Mouse (Mus musculus) heart, embryonic 10.5 days (tissue): ENCODE measurements around the gene Gm20518. TPM values are rescaled to one million over a fixed set of nuclear protein-coding genes. Genes with fewer than 3 reads are reported as not detected.

Experiments
- DNase-seq: peaks from one replicate; pipeline ENCODE4 v3.0.0-alpha.2; 2017; ENCODE audit warnings: low spot score
- H3K27ac ChIP-seq: fragments of 300-500 bp; sonication (generic); 2 replicates; pipeline ENCODE4 v1.5.1; 2016; ENCODE audit warnings: mild to moderate bottlenecking
- H3K27me3 ChIP-seq: fragments of 300-500 bp; sonication (generic); 2 replicates; pipeline ENCODE4 v1.6.1; 2016; ENCODE audit warnings: mild to moderate bottlenecking; ENCODE audit not compliant: poor library complexity, insufficient read depth, severe bottlenecking
- H3K36me3 ChIP-seq: fragments of 300-500 bp; sonication (generic); 2 replicates; pipeline ENCODE4 v1.6.1; 2016; ENCODE audit warnings: mild to moderate bottlenecking, moderate library complexity
- H3K4me1 ChIP-seq: fragments of 300-500 bp; sonication (generic); 2 replicates; pipeline ENCODE4 v1.6.1; 2016; ENCODE audit warnings: mild to moderate bottlenecking
- H3K4me3 ChIP-seq: fragments of 300-500 bp; sonication (generic); 2 replicates; pipeline ENCODE4 v1.5.1; 2016; ENCODE audit warnings: mild to moderate bottlenecking, moderate library complexity
- H3K9me3 ChIP-seq: fragments of 300-500 bp; sonication (generic); 2 replicates; pipeline ENCODE4 v1.6.1; 2016; ENCODE audit warnings: mild to moderate bottlenecking, moderate library complexity
- WGBS: fragments of 180-500 bp; shearing (Covaris S2); methylation state at CpG from one replicate; pipeline ENCODE4 v1.1.7; 2016; 5-methylcytosine and 5-hydroxymethylcytosine counted together
- polyA plus RNA-seq: library from polyadenylated mRNA; unstranded; fragments of >200 nt; fragmentation: Nextera tagmentation; extraction: Ambion mirVana; gene quantifications from 2 replicates; pipeline ENCODE4 v1.2.1, GENCODE M21; 2016

Gene Gm20518
- polyA plus RNA-seq, 1 experiment from 2014 or later: 0.25 TPM

DNA sequence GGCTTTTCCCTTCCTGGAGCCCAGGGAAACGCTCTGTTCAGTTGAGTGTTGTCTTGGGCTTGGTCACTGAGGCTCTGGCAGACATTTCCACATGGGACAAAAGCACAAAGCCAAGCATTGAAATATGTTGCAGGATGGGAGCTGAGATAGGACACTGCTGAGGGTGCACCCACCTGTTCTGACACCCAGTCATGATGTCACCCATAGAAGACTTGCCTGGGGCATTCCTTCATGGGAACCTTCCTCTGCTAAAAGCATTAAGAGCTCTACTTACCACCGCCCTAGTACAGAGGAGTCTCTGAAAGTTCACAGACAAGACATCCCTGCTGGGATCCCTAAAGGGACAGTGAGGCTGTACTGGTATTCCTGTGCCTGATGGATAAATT lies 1.1 kb downstream of the Gm20518 start:
- DNase-seq: no peak
- Histone ChIP-seq H3K36me3 (peaks cover 5% of the 10 kb centered on the region; the same call in 1 of the 2 replicates), H3K4me1 (peaks cover 25% of the 10 kb centered on the region), H3K4me3 (peak overlapping the region; percentile 98), H3K27ac (peak overlapping the region; percentile 99), H3K27me3 (peaks cover 3% of the 10 kb centered on the region; the same call in 1 of the 2 replicates), H3K9me3 (no peaks in the 10 kb centered on the region)
- 60% methylated on average over 2 of the region's 2 CpGs for WGBS

DNA sequence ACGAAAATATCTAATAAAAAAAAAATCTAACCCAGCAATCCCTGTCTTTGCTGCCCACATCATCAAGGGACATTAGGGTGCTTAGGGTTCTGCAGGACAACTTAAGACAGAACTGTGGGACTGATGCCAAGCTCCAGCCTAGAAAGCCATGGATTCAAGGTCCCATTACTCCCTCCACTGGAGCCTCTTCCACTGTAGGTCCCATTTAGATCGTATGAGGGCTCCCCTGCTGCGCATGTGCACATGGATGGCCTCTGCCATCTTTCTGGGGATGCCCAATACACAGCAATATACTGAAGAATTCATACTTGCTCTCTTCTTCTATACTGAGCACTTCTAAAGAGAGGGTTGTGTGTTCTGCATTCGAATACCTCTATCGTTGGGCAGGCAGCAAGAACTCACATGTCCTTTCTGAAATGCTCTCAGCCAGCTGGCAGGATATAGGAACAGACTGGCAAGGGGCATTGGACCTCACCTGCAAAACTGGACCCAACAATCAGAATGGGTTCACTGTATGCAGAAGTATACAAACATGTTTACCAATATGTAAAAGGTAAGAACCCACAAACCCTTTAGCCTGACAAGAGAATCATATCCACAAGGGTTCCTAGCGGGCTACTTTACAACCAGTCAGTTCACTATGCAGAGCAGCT lies 1.7 kb downstream of the Gm20518 start:
- peaks cover 25% of the 10 kb centered on the region for H3K4me1 ChIP-seq
- DNase-seq: no peak
- H3K27ac ChIP-seq: no peak overlapping the region
- H3K36me3 ChIP-seq: peaks cover 9% of the 10 kb centered on the region; the same call in 1 of the 2 replicates
- H3K27me3 ChIP-seq: peaks cover 3% of the 10 kb centered on the region; the same call in 1 of the 2 replicates
- 86% methylated on average over 6 of the region's 6 CpGs for WGBS
- no peaks in the 10 kb centered on the region for H3K9me3 ChIP-seq
- H3K4me3 ChIP-seq: peak overlapping the region; percentile 98

DNA sequence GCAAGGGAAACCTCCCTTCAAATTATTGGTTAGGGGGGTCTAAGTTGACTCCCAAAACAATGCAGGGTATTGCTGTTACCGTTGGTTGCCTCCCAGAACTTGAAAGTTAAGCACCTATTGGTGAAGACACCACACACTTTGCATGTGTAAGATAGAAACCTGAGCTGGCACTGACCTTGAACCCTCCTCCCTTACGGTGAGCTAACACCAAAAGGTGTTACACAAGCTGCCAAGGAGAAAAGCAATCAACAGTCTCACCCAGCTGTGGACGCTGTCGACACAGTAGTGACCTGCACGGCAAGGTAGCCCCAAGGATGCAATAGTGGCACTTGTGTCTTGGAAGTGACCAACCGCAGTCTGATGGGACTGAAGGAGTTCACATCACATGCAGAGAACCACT lies 7.4 kb downstream of the Gm20518 start:
- Histone ChIP-seq H3K27ac (no peak overlapping the region), H3K27me3 (no peaks in the 10 kb centered on the region), H3K9me3 (no peaks in the 10 kb centered on the region), H3K36me3 (peaks cover 24% of the 10 kb centered on the region; the same call in 1 of the 2 replicates), H3K4me1 (peaks cover 22% of the 10 kb centered on the region), H3K4me3 (no peak overlapping the region)
- 55% methylated on average over 6 of the region's 6 CpGs for WGBS
- DNase-seq: no peak

DNA sequence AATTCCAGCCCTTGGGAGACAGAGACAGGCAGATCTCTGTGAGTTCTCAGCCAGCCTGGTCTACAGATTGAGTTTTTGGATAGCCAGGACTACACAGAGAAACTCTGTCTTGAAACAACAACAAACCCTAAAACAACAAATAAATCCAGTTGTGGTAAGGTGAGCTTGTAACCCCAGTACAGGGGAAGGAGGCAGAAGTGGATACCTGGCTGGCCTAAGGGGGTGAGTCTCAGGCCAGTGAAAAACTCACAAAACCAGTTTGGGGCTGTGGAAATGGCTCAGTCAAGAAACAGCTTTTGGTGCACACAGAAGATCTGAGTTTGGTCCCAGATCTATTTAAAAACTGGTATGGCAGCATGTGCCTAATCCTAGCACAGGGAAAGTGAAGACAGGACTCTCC lies 9.3 kb downstream of the Gm20518 start:
- Histone ChIP-seq H3K36me3 (peaks cover 38% of the 10 kb centered on the region; the same call in 1 of the 2 replicates), H3K4me3 (no peak overlapping the region), H3K27ac (no peak overlapping the region), H3K27me3 (no peaks in the 10 kb centered on the region), H3K9me3 (no peaks in the 10 kb centered on the region), H3K4me1 (peaks cover 22% of the 10 kb centered on the region)
- no peak for DNase-seq

DNA sequence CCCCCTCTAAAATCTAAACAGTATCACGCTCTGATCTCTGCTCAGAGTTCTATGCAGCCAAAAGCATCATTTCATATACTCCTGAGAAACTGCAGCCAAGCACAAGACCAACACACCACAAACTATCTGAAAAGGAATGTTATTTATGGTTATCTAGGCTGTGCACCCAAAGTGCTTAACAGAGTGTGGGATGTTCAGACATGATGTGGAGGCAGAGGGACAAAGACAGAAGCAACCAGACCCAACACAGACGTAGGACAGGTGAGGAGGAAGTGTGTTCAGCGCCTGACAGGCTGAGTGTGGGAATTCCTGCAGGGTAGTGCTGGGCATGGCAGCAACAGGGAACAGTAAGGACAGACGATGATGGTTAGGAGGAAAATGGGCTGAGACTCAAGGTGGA lies 11.9 kb downstream of the Gm20518 start:
- H3K36me3 ChIP-seq: peaks cover 33% of the 10 kb centered on the region; the same call in 1 of the 2 replicates
- no peaks in the 10 kb centered on the region for H3K9me3 ChIP-seq
- H3K27ac ChIP-seq: no peak overlapping the region
- WGBS: 88% methylated on average over 4 of the region's 4 CpGs
- H3K4me1 ChIP-seq: peaks cover 31% of the 10 kb centered on the region
- no peaks in the 10 kb centered on the region for H3K27me3 ChIP-seq
- DNase-seq: no peak
- no peak overlapping the region for H3K4me3 ChIP-seq

DNA sequence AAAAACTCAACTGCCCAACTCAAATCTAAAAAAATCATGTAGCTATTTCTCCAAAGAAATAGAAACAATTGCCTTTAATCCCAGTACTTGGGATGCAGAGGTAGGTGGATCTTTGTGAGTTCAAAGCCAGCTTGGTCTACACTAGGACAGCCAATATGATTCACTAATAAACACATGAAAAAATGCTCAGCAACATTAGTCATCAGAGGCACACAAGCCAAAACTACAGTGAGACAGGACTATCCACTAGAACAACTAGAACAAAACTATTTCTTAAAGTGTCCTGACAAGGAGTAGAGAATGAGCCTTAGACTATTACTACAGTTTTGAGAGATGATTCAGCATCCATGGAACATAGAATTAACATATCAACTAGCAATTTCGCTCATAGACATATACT lies 15.4 kb downstream of the Gm20518 start:
- H3K9me3 ChIP-seq: no peaks in the 10 kb centered on the region
- peaks cover 34% of the 10 kb centered on the region for H3K36me3 ChIP-seq
- 90% methylated on average over 1 of the region's 1 CpGs for WGBS

DNA sequence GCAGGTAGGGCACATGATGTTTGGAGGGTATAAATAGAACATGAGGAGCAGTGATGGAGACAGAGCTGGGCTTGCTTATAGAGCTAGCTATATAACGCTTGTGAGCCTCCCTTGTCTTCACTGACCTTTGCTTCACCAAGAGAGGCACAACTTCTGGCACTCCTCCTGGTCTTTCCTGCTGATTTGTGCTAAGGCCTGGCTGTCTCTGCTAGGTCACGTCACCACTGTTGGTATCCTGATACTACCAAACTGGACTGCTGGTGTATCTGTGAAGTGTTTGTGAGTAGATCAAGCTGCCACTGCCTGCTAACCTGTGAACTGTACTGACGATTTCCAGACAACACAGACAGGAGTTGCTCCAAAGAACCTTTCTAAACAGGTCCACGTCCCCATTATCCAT lies 16.3 kb downstream of the Gm20518 start:
- Histone ChIP-seq H3K4me3 (no peak overlapping the region), H3K4me1 (peaks cover 47% of the 10 kb centered on the region), H3K36me3 (peaks cover 39% of the 10 kb centered on the region), H3K27ac (0 out of 2 replicates have a peak overlapping the region, but pooled peaks have one; percentile 23), H3K9me3 (no peaks in the 10 kb centered on the region), H3K27me3 (no peaks in the 10 kb centered on the region)
- WGBS: 35% methylated on average over 4 of the region's 4 CpGs
- no peak for DNase-seq

More for the DNA sequence above, 15.4 kb downstream of the Gm20518 start:
- no peak overlapping the region for H3K4me3 ChIP-seq
- no peak for DNase-seq
- no peaks in the 10 kb centered on the region for H3K27me3 ChIP-seq
- H3K27ac ChIP-seq: no peak overlapping the region
- peaks cover 42% of the 10 kb centered on the region for H3K4me1 ChIP-seq

DNA sequence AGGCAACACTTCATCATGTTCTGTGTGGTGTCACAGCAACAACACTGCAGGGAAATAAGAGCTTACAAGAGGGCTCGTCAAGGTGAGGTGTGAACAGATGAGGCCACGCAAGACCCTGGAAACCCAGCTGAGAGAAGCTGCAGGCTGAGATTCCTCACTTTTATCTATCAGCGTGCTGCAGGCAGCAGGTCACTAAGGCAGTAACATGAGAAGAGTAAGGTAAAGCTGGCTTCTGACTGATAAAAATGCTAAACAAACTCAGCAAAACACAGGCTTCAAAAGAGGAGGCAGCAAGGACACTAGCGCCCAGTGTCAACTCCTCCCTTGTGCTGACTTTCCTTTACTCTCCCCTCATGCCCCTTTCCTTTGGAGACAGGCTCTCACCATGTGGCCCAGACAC lies 18.5 kb downstream of the Gm20518 start:
- DNase-seq: peak; percentile 85
- H3K27ac ChIP-seq: peak overlapping the region; percentile 62; the same call in 1 of the 2 replicates
- no peak overlapping the region for H3K4me3 ChIP-seq
- 10% methylated on average over 4 of the region's 4 CpGs for WGBS
- H3K27me3 ChIP-seq: no peaks in the 10 kb centered on the region
- peaks cover 50% of the 10 kb centered on the region for H3K4me1 ChIP-seq
- no peaks in the 10 kb centered on the region for H3K9me3 ChIP-seq
- peaks cover 39% of the 10 kb centered on the region for H3K36me3 ChIP-seq

DNA sequence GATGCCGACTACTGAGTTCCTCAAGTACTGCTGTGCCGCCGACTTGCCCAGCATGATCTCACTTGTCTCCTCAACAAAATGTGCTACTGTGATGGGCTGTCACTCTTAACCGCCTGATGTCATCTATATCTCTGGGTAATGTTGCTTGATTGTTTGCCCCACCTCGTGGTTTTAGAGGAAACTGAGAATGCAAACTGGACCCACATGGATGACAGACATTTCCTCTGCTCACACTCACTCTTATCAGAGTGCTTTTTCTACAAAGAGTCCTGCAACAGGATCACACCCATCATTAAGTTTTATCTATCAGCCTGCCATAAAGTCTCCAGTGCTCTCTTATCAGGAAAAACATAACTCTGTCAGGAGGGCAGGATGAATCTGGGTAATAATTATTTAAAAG lies 20.2 kb downstream of the Gm20518 start:
- 33% methylated on average over 5 of the region's 5 CpGs for WGBS
- no peak overlapping the region for H3K27ac ChIP-seq
- H3K27me3 ChIP-seq: no peaks in the 10 kb centered on the region
- H3K36me3 ChIP-seq: peaks cover 33% of the 10 kb centered on the region
- H3K9me3 ChIP-seq: no peaks in the 10 kb centered on the region
- H3K4me1 ChIP-seq: peaks cover 50% of the 10 kb centered on the region
- H3K4me3 ChIP-seq: no peak overlapping the region
- no peak for DNase-seq

DNA sequence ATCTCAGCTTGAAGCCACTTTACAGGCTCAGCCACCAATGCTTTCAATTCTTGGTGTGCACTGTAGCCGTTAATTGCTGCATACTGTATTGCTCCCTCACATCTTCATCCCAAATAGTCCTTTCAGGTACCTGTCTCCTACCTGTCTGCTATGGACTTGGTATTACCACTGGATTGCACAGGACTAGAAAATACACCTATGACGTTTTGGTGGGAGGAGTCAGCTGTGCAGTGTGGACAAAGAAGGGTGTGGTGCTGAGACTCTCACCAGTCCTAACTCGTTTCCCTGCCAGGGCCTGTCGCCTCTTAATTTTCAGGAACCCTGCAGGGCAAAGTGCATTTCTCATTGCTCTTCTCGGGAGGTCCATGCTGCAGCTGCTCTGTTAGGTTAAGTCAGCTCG lies 25.7 kb downstream of the Gm20518 start:
- WGBS: 76% methylated on average over 6 of the region's 6 CpGs
- no peaks in the 10 kb centered on the region for H3K9me3 ChIP-seq
- H3K4me3 ChIP-seq: no peak overlapping the region
- H3K27me3 ChIP-seq: no peaks in the 10 kb centered on the region
- H3K36me3 ChIP-seq: peaks cover 32% of the 10 kb centered on the region
- H3K27ac ChIP-seq: no peak overlapping the region
- peaks cover 14% of the 10 kb centered on the region for H3K4me1 ChIP-seq
- DNase-seq: no peak

DNA sequence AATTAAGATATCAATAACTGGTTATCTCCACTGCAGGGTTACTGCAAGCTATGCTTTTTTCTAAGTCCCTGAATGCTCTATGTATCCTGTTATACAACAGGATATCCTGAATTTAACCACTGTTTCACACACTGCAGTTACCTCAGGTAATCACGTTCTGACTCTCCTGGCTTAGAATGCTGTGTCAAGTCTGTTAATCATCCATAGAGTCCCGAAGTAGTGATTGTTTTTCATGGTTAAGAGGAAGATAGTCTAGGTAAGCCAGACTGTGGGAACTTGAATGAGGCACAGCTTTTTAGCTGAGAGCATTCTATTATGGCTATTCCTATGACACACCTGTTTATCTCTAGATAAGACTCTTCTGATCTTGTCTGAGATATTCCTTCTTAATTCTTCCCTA lies 26.2 kb downstream of the Gm20518 start:
- H3K36me3 ChIP-seq: peaks cover 31% of the 10 kb centered on the region
- no peak overlapping the region for H3K4me3 ChIP-seq
- H3K4me1 ChIP-seq: peaks cover 12% of the 10 kb centered on the region
- DNase-seq: no peak
- 85% methylated on average over 2 of the region's 2 CpGs for WGBS
- H3K27me3 ChIP-seq: no peaks in the 10 kb centered on the region
- no peaks in the 10 kb centered on the region for H3K9me3 ChIP-seq
- H3K27ac ChIP-seq: no peak overlapping the region

DNA sequence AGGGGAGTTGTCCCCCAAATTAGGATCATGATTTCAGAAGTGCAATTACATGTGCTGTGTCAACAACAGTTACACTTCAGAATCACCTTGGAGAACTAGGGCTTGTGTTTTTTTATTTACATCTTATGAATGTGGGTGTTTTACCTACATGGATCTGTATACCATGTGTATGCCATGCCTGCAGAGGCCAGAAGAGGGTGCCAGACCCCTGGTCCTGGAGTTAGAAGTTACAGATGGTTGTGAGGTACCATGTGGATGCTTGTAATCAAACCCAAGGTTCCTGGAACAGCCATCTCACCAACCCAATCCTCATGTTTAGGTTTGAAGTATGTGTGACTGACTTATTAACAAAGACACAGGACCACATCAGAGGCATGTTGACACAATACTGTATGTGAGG lies 32.9 kb downstream of the Gm20518 start:
- Histone ChIP-seq H3K36me3 (peaks cover 66% of the 10 kb centered on the region), H3K9me3 (no peaks in the 10 kb centered on the region)
- DNase-seq: no peak

DNA sequence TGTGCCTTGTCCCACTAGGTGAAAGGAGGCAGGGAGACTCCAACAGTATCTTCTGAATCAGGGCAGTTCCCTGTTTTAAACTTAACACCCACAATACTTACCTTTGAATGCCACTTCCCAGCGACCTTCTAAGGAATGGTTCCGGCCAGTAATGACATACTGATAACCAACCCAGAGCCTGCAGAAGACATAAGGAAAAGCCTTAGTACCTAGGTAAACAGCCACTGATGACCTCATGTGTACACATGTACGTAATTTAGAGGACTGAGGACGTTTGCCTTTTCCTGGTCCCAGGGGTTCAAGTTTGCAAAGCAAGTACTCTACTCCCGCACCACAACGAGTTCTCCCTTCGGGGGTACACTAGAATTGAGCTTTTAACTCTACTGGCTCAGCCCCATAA lies 34.3 kb downstream of the Gm20518 start:
- 89% methylated on average over 7 of the region's 7 CpGs for WGBS
- Histone ChIP-seq H3K4me3 (no peak overlapping the region), H3K27ac (no peak overlapping the region), H3K4me1 (peaks cover 4% of the 10 kb centered on the region; the same call in 1 of the 2 replicates), H3K9me3 (no peaks in the 10 kb centered on the region), H3K36me3 (peaks cover 77% of the 10 kb centered on the region), H3K27me3 (no peaks in the 10 kb centered on the region)
- DNase-seq: no peak

More for the DNA sequence above, 32.9 kb downstream of the Gm20518 start:
- Histone ChIP-seq H3K27me3 (no peaks in the 10 kb centered on the region), H3K4me1 (peaks cover 6% of the 10 kb centered on the region; the same call in 1 of the 2 replicates), H3K27ac (no peak overlapping the region), H3K4me3 (no peak overlapping the region)

DNA sequence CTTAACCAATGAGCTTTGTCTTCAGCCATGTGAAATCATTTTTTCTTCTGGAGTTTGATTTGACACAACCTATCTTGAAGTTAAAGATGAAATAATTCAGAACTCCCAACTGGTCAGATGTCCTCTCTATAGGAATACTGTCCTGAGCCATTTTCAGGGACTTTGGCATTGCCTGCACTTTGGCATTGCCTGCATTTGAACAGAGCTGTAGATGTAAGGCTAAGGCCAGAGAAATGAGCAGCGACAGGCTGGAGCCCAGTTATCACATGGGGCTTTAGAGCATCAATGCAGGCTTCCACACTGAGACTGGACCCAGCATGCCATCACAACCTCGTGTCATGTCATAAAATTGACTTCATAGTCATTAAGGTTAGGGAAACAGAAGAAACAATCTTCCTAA lies 38.2 kb downstream of the Gm20518 start:
- Histone ChIP-seq H3K9me3 (no peaks in the 10 kb centered on the region), H3K27me3 (no peaks in the 10 kb centered on the region), H3K4me3 (no peak overlapping the region), H3K4me1 (no peaks in the 10 kb centered on the region), H3K36me3 (peaks cover 92% of the 10 kb centered on the region), H3K27ac (no peak overlapping the region)
- no peak for DNase-seq
- 86% methylated on average over 2 of the region's 2 CpGs for WGBS
